Mouse (Mus musculus): ENCODE results near the gene Gm5129. TPM values are rescaled to one million over a fixed set of nuclear protein-coding genes. Genes with fewer than 3 reads are reported as not detected.
"Not testable (repeated sequence)": the region's sequence is repeated elsewhere in the genome, so short reads cannot be mapped to it uniquely, and the experiment has no call there.

The Gm5129 gene
- polyA plus RNA-seq (2015; fragmentation: Nextera tagmentation; extraction: Ambion mirVana): 0.95 TPM in 1 of 2 replicates, not detected in the other

DNA sequence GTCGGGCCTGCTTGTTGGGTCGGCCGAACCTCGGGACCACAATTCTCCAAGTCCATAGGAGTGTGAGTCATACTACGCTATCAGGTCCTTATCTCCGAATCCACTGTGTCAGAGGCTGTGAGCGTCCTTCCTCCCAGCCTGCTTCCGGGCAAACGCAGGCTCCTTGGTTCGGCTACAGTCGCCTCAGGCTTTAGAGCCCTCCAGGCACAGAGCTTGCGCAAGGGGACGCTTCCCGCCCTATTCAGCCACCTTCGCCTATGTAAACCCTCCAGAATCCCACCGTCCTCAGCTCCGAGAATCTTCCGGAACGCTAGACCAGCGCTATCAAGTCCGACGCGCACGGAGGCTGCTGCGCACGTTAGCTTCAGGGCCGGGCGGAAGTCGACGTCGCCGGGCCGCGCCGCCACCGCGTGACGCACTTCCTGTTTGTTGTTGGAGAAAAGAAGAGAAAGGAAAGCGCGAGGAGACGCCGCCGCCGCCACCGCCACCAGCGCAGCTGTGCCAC is at the start of gene Gm5129, which contains the start of gene Dnajb6:
Gene Gm5129 (minus strand): TSS at position 380 of the 505 bp plus-strand sequence.
Gene Dnajb6 (plus strand): TSS at position 132 of the 505 bp plus-strand sequence.
- no peaks in the 10 kb centered on the region for H3K27me3 ChIP-seq
- H3K27ac ChIP-seq: peak within 1 kb of the TSS; percentile 97
- ATAC-seq (replicated peaks; ENCODE audit: low FRiP score): peak; percentile 96
- H3K4me2 ChIP-seq: peak within 1 kb of the TSS; percentile 68
- peak within 1 kb of the TSS; percentile 88 for H3K4me3 ChIP-seq (replicated peaks)
- H3K36me3 ChIP-seq: no peaks in the 10 kb centered on the region
- WGBS: 0% methylated on average over 45 of the region's 46 CpGs
- H3K9ac ChIP-seq: peak within 1 kb of the TSS; percentile 89
- H3K9me3 ChIP-seq (replicated peaks): no peaks in the 10 kb centered on the region
- H3K4me1 ChIP-seq: peaks cover 36% of the 10 kb centered on the region

DNA sequence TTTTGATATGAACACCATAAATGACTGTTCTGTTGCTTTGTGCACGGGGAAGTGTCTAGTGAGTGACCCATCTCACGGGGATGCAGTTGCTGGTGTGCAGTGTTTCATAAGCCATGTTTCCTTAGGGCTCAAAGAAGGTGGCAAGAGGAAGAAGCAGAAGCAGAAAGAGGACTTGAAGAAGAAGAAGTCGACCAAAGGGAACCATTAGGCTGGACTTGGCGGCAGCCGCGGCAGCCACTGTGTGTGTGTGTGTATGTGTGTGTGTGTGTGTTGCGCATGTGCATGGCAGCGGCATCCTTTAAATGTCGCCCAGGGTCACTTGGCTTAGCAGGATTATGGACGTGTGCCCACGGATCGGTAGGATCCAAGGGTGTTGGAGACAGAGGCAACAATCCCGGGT is 49.2 kb upstream of the Gm5129 start:
- H3K9ac ChIP-seq; H3K27ac ChIP-seq; ATAC-seq (replicated peaks; ENCODE audit: low FRiP score); H3K27me3 ChIP-seq; H3K4me3 ChIP-seq (replicated peaks); H3K4me1 ChIP-seq; H3K4me2 ChIP-seq; H3K9me3 ChIP-seq (replicated peaks): not testable (repeated sequence)
- WGBS: 93% methylated on average over 10 of the region's 13 CpGs
- H3K36me3 ChIP-seq: peaks cover 30% of the 10 kb centered on the region

DNA sequence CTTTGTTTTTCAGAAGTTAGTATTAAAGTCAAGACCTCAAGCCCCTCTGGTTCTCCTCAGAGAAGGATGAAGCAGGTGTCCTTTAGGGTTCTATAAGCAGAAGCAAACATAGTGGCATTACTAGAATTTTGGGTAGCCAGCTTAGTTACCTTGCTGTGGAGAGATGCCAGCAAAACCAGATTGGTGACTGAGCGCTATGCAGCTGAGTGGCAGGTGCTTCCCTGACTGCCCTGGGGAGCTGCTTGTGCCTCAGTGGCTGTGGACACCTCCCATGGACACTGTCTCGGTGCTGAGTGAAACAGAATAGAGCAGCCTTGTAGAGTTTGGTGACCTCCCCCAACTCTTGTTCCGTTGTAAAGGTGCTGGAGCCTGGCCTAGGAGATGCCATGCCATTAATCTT is 46.5 kb upstream of the Gm5129 start:
- no peaks in the 10 kb centered on the region for H3K4me1 ChIP-seq
- H3K27me3 ChIP-seq: no peaks in the 10 kb centered on the region
- no peak overlapping the region for H3K4me2 ChIP-seq
- H3K36me3 ChIP-seq: peaks cover 51% of the 10 kb centered on the region
- no peaks in the 10 kb centered on the region for H3K9me3 ChIP-seq (replicated peaks)
- WGBS: 76% methylated on average over 3 of the region's 3 CpGs
- no peak overlapping the region for H3K4me3 ChIP-seq (replicated peaks)
- H3K9ac ChIP-seq: no peak overlapping the region
- ATAC-seq (replicated peaks; ENCODE audit: low FRiP score): no peak
- no peak overlapping the region for H3K27ac ChIP-seq

DNA sequence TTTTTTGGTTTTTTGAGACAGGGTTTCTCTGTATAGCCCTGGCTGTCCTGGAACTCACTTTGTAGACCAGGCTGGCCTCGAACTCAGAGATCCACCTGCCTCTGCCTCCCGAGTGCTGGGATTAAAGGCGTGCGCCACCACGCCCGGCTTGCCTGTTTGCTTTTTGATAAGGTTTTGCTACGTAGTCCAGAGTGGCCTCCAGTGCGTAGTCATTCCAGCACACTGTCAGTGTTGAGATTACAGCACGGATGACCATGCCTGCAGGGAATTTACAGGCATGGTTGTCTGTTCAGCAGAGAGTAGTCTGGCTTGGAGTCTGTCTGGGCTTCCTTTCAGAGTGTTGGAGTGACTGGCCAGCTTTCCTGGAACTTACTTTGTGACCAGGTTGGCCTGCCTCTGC is 44.0 kb upstream of the Gm5129 start:
- WGBS: 91% methylated on average over 9 of the region's 9 CpGs

DNA sequence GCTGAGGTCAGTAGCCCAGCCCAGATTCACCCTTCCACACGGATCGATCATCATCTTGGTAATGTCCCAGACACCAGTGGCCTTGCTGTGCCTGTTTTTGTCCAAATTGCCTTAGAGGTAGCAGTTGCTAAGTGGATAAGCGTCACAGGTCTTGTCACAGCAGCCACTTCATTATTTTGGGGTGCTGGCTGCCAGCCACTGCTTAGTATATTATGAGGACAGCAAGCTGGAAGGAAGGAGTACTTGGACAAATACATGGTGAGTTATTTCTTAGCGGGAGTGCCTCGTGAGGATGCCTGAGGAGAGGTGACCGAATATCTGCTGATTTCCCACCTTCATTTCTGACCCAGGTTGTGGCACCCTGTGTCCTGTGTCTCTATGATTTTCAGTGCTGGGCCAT is 42.3 kb upstream of the Gm5129 start:
- peaks cover 58% of the 10 kb centered on the region for H3K36me3 ChIP-seq
- no peak overlapping the region for H3K27ac ChIP-seq
- no peaks in the 10 kb centered on the region for H3K9me3 ChIP-seq (replicated peaks)
- no peak for ATAC-seq (replicated peaks; ENCODE audit: low FRiP score)
- H3K4me2 ChIP-seq: no peak overlapping the region
- H3K9ac ChIP-seq: no peak overlapping the region
- peaks cover 3% of the 10 kb centered on the region; the same call in 1 of the 2 replicates for H3K4me1 ChIP-seq
- WGBS: 90% methylated on average over 6 of the region's 6 CpGs
- no peak overlapping the region for H3K4me3 ChIP-seq (replicated peaks)
- no peaks in the 10 kb centered on the region for H3K27me3 ChIP-seq

More for the DNA sequence above, 44.0 kb upstream of the Gm5129 start:
- H3K4me1 ChIP-seq; H3K27ac ChIP-seq; H3K4me3 ChIP-seq (replicated peaks); ATAC-seq (replicated peaks; ENCODE audit: low FRiP score); H3K27me3 ChIP-seq; H3K9ac ChIP-seq; H3K4me2 ChIP-seq; H3K9me3 ChIP-seq (replicated peaks): not testable (repeated sequence)
- H3K36me3 ChIP-seq: peaks cover 61% of the 10 kb centered on the region

DNA sequence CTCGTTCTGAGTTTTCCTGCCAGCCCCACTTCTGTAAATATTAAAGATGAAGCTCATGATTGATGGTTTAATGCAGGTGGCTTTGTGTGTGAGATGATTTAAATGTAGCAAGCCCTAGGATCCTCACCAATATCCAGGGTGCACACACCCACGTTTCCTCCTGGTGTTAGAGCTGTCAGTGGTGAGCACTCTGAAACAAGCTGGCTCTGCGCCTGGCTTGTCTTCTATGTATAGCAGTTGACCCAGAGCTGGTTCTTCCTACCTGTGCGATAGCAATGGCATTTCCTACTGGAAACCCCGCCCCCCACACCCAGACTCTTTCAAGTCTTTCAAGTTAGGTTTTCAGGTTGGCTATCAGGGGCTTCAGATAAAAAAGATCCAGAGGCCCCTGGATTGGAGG is 39.7 kb upstream of the Gm5129 start:
- peaks cover 50% of the 10 kb centered on the region for H3K36me3 ChIP-seq
- WGBS: 82% methylated on average over 5 of the region's 5 CpGs
- H3K4me3 ChIP-seq (replicated peaks): no peak overlapping the region
- H3K9me3 ChIP-seq (replicated peaks): no peaks in the 10 kb centered on the region
- H3K27me3 ChIP-seq: no peaks in the 10 kb centered on the region
- H3K27ac ChIP-seq: no peak overlapping the region
- no peak for ATAC-seq (replicated peaks; ENCODE audit: low FRiP score)
- H3K4me1 ChIP-seq: peaks cover 8% of the 10 kb centered on the region
- H3K4me2 ChIP-seq: no peak overlapping the region
- H3K9ac ChIP-seq: no peak overlapping the region

DNA sequence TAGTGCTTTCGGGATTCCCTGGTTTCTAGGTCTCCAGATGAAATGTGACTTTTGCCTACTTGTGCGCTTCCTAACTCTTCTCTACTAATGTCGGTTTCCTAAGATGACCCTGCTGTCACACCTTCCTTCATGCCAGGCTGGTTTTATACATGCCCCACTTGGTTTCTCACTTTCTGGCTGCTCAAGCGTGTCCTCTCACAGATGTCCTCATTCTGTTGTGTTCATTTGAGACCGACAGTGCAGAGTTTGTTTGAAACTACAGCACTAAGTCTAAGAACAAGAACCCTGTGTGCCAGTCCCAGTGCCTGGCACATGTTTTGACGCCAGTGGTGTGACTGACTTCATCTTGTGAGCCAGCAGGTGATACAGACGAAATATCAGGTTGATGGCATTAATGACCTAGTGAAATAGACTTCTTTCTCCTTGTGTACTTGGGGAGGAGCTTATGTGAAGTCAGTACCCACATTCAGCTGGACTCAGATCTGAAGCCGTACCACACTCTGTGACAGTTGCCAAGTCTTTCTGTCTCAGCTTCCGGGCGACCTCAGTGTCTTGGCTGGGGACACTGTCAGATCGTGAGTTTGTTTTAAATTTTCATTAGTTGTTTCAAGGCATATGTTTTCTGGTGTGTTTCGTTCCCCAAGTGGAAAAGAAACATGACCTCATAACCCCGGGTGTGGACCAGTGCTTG is 37.9 kb upstream of the Gm5129 start:
- ATAC-seq (replicated peaks; ENCODE audit: low FRiP score): peak; percentile 74
- H3K9ac ChIP-seq: no peak overlapping the region
- peaks cover 42% of the 10 kb centered on the region for H3K36me3 ChIP-seq
- no peaks in the 10 kb centered on the region for H3K27me3 ChIP-seq
- no peak overlapping the region for H3K4me3 ChIP-seq (replicated peaks)
- H3K4me1 ChIP-seq: peaks cover 8% of the 10 kb centered on the region
- no peak overlapping the region for H3K4me2 ChIP-seq
- H3K27ac ChIP-seq: 0 out of 2 replicates have a peak overlapping the region, but pooled peaks have one; percentile 20
- 61% methylated on average over 13 of the region's 13 CpGs for WGBS
- no peaks in the 10 kb centered on the region for H3K9me3 ChIP-seq (replicated peaks)

DNA sequence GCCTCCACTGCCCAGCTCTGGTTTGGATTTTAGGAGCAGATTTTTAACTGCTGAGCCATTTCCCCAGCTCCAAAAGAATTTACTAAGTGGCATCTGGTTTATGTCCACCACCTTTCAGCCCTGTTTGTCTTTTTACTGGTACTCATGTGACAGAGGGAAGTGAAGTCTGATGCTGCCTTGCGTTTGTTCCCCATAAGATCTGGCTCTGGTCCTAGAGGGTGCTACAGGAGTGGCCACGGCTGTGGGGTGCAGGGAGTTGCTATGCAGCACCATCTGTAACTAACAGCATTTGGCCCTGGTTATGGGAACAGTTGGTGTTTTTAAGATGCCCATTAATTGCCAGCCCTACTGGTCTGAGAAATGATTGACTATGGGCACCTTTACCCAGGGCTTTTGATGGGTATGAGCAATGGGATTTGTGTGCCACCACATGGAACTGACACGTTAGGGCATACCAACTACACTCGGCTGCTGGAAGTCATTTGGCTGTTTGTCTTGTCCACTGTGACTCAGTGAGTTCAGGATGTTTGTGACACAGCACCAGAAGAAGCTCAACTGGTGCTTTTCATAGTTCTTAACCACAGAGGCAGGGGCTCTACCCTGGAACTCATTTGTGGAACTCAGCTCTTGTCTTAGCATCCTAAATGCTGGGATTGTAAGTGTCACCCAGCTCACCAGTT is 37.1 kb upstream of the Gm5129 start:
- no peaks in the 10 kb centered on the region for H3K27me3 ChIP-seq
- 0 out of 2 replicates have a peak, but pooled peaks have one; percentile 43 for ATAC-seq (replicated peaks; ENCODE audit: low FRiP score)
- peak overlapping the region; percentile 20; the same call in 1 of the 2 replicates for H3K27ac ChIP-seq
- no peak overlapping the region for H3K4me3 ChIP-seq (replicated peaks)
- WGBS: 53% methylated on average over 4 of the region's 4 CpGs
- H3K9ac ChIP-seq: no peak overlapping the region
- peaks cover 42% of the 10 kb centered on the region for H3K36me3 ChIP-seq
- no peak overlapping the region for H3K4me2 ChIP-seq
- peaks cover 8% of the 10 kb centered on the region for H3K4me1 ChIP-seq
- H3K9me3 ChIP-seq (replicated peaks): no peaks in the 10 kb centered on the region

DNA sequence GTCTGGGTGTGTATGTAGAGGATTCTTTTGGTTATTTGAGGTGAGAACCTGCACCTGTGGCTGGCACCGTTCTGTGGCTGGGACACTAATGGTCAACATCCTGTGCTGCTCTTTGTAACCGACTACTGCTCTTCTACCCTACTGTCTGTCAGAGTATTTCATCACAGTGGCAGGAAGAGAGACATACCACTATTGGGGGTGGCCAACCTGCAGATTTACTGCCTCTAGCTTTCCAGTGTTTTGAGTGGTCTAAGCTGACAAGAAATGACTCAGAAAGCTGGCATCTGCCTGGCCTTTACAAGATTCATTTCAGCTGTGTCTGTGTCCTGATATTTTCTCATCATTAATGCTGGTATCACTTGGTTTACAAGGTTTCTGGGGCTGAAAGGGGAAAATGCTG is 36.3 kb upstream of the Gm5129 start:
- no peaks in the 10 kb centered on the region for H3K9me3 ChIP-seq (replicated peaks)
- H3K27ac ChIP-seq: 0 out of 2 replicates have a peak overlapping the region, but pooled peaks have one; percentile 20
- H3K36me3 ChIP-seq: peaks cover 44% of the 10 kb centered on the region
- H3K4me1 ChIP-seq: peaks cover 8% of the 10 kb centered on the region
- no peak overlapping the region for H3K4me3 ChIP-seq (replicated peaks)
- 44% methylated on average over 2 of the region's 2 CpGs for WGBS
- ATAC-seq (replicated peaks; ENCODE audit: low FRiP score): no peak
- H3K27me3 ChIP-seq: no peaks in the 10 kb centered on the region
- no peak overlapping the region for H3K4me2 ChIP-seq
- H3K9ac ChIP-seq: no peak overlapping the region

DNA sequence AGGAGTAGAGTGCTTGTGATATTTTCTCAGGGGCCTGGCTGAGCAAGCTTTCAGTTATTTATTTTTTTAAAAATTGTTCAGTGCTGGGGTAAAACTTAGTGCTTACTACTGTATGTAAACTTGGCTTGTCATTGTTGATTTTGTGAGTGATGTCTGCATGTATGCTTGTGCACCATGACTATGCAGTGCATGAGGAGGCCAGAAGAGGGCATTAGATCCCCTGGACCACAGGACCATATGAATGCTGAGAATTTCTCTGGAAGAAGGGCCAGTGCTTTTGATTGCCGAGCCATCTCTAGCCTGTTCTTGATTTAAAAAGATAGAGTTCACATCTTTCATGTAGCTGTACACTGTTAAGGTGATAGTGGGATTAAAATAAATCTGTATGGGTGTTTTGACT is 35.2 kb upstream of the Gm5129 start:
- H3K9me3 ChIP-seq (replicated peaks): no peaks in the 10 kb centered on the region
- no peaks in the 10 kb centered on the region for H3K27me3 ChIP-seq
- no peak for ATAC-seq (replicated peaks; ENCODE audit: low FRiP score)
- 85% methylated on average over 1 of the region's 1 CpGs for WGBS
- H3K4me1 ChIP-seq: peaks cover 8% of the 10 kb centered on the region
- no peak overlapping the region for H3K4me2 ChIP-seq
- peaks cover 38% of the 10 kb centered on the region for H3K36me3 ChIP-seq
- H3K4me3 ChIP-seq (replicated peaks): no peak overlapping the region
- H3K27ac ChIP-seq: no peak overlapping the region
- H3K9ac ChIP-seq: no peak overlapping the region

DNA sequence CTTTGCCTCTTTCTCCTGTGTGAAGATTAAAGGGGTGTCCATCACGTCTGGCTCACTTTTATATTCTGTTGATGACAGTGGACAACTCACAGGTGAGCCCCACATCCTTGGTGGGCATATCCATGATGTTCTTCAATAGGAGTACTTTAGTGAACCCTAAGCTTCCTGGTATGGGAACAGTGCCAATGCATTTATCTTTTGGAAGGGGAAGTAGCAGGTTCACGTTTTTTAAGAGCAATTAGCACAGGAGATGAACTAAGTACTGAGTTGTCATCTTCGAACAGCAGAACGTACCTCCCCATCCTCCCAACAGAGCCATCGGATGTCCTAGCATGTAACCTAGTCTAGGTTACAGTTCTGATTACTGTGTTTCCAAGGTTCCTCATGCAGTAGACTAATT is 23.6 kb upstream of the Gm5129 start:
- H3K9me3 ChIP-seq (replicated peaks): no peaks in the 10 kb centered on the region

DNA sequence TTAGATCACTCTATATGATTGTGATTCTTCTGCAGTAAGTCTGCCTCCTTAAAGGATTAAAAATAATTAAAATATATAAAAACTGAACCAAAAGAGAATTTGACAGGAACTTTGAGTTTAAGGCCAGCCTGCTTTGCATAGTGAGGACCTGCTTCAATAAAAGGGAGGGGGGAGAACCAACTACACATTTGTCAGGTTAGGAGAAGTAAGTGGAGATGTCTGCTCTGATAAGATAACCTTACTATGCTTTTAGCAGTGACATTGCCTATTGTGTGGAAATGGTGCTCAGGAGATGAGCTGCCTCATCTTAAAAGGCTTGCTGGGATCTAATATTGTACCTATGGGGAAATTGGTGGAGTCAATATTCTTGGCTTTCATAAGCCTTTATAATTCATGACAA is 17.2 kb upstream of the Gm5129 start:
- no peak overlapping the region for H3K4me3 ChIP-seq (replicated peaks)
- no peaks in the 10 kb centered on the region for H3K27me3 ChIP-seq
- no peaks in the 10 kb centered on the region for H3K4me1 ChIP-seq
- H3K9me3 ChIP-seq (replicated peaks): no peaks in the 10 kb centered on the region
- H3K4me2 ChIP-seq: no peak overlapping the region
- no peak overlapping the region for H3K27ac ChIP-seq
- no peak overlapping the region for H3K9ac ChIP-seq
- no peak for ATAC-seq (replicated peaks; ENCODE audit: low FRiP score)
- peaks cover 89% of the 10 kb centered on the region for H3K36me3 ChIP-seq

More for the DNA sequence above, 23.6 kb upstream of the Gm5129 start:
- Histone ChIP-seq H3K9ac (no peak overlapping the region), H3K27me3 (no peaks in the 10 kb centered on the region), H3K4me3 (replicated peaks) (no peak overlapping the region), H3K36me3 (peaks cover 86% of the 10 kb centered on the region), H3K27ac (no peak overlapping the region), H3K4me1 (no peaks in the 10 kb centered on the region), H3K4me2 (no peak overlapping the region)
- ATAC-seq (replicated peaks; ENCODE audit: low FRiP score): no peak
- WGBS: 87% methylated on average over 5 of the region's 5 CpGs

Measured in kidney, embryonic 15.5 days (tissue).